Mouse (Mus musculus): ENCODE data around the gene Ormdl3. TPM values are rescaled to one million over a fixed set of nuclear protein-coding genes. Genes with fewer than 3 reads are reported as not detected.

The Ormdl3 gene
- polyA plus RNA-seq, 1 experiment from 2014 or later = 62.9 TPM

DNA sequence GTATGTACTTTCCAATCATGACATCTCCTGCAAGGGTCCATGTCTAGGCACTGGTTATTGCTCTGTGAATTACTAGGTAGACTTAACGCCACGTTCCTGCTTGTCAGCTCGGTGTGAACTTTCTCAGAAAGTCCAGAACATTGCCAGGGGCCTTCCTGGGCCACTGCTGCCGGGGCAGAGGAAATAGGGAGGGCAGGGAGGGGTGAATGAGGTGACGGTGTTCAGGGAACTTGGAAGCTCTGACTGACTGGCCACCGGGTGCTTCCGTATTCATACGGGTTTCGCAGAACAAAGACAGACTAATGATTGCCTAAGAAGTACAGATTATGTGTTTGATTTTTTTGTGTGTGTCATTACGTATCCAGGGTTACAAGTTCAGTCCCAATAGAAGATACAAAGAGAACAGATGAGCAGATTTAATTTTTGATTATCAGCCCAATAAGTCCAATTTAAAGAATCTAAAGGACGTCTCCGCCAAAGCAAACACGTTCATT, 23.2 kb downstream of the Ormdl3 start:
- peak overlapping the region; percentile 73 for H3K27ac ChIP-seq (ENCODE audit: low read length)
- H3K4me2 ChIP-seq (ENCODE audit: low read depth, low read length) = no peak overlapping the region; the same call in 1 of the 2 replicates
- peak; percentile 29; the same call in 1 of the 2 replicates for ATAC-seq
- H3K9me3 ChIP-seq (ENCODE audit: control insufficient read depth, low read length) = no peaks in the 10 kb centered on the region
- no peak overlapping the region for H3K9ac ChIP-seq (ENCODE audit: low read depth, low read length)
- H3K4me1 ChIP-seq (ENCODE audit: control insufficient read depth, insufficient read depth, low read length) = peaks cover 18% of the 10 kb centered on the region; the same call in 1 of the 2 replicates
- no peaks in the 10 kb centered on the region for H3K27me3 ChIP-seq (replicated peaks; ENCODE audit: control insufficient read depth, insufficient read depth, low read length)
- H3K36me3 ChIP-seq (ENCODE audit: control insufficient read depth, insufficient read depth, low read length) = no peaks in the 10 kb centered on the region
- WGBS = 48% methylated on average over 13 of the region's 13 CpGs
- no peak overlapping the region for H3K4me3 ChIP-seq (ENCODE audit: low read length)

DNA sequence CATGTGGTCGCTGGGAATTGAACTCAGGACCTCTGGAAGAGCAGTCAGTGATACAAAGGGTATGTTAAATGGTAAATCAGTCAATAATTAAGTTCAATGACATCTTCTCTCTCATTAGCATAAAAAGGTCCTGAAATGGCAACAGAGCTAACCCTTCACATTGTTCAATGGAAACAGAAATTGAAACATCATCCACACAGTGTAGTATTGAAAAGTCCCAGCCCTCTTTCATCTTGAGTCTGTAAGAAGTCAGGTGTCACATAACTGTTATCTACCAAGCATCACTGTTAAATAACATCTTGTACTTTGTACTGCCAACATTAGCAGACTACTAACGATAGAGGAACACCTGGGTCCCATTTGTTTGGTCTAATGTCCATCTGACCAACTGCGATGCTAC, 24.1 kb downstream of the Ormdl3 start:
- H3K27ac ChIP-seq (ENCODE audit: low read length) = peak overlapping the region; percentile 73; the same call in 1 of the 2 replicates
- H3K36me3 ChIP-seq (ENCODE audit: control insufficient read depth, insufficient read depth, low read length) = no peaks in the 10 kb centered on the region
- no peak overlapping the region for H3K9ac ChIP-seq (ENCODE audit: low read depth, low read length)
- no peaks in the 10 kb centered on the region for H3K27me3 ChIP-seq (replicated peaks; ENCODE audit: control insufficient read depth, insufficient read depth, low read length)
- ATAC-seq = no peak
- H3K9me3 ChIP-seq (ENCODE audit: control insufficient read depth, low read length) = no peaks in the 10 kb centered on the region
- H3K4me3 ChIP-seq (ENCODE audit: low read length) = no peak overlapping the region
- peaks cover 18% of the 10 kb centered on the region; the same call in 1 of the 2 replicates for H3K4me1 ChIP-seq (ENCODE audit: control insufficient read depth, insufficient read depth, low read length)
- no peak overlapping the region for H3K4me2 ChIP-seq (ENCODE audit: low read depth, low read length)
- WGBS = 79% methylated on average over 3 of the region's 3 CpGs

DNA sequence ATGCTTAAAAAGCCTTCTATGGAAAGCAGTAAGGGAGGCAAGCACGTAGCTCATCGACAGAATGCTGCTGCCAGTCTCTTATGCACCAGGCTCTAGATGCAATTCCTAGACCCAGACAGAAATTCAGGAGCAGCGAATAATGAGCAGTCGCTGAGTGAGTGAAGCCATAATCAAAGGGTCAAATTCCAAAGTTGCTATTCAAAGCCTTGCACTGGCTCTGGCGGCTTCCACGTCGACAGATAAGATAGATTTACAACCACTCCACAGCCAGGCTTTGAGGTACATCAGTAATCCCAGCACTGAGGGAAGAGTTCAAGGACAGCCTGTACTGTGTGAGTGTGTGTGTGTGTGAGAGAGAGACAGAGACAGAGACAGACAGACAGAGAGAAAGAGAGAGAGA, 26.2 kb downstream of the Ormdl3 start:
- Histone ChIP-seq H3K4me3 (ENCODE audit: low read length) (no peak overlapping the region), H3K4me1 (ENCODE audit: control insufficient read depth, insufficient read depth, low read length) (peaks cover 16% of the 10 kb centered on the region; the same call in 1 of the 2 replicates), H3K36me3 (ENCODE audit: control insufficient read depth, insufficient read depth, low read length) (no peaks in the 10 kb centered on the region), H3K27me3 (replicated peaks; ENCODE audit: control insufficient read depth, insufficient read depth, low read length) (no peaks in the 10 kb centered on the region), H3K4me2 (ENCODE audit: low read depth, low read length) (no peak overlapping the region), H3K9me3 (ENCODE audit: control insufficient read depth, low read length) (no peaks in the 10 kb centered on the region), H3K27ac (ENCODE audit: low read length) (peak overlapping the region; percentile 78), H3K9ac (ENCODE audit: low read depth, low read length) (no peak overlapping the region)
- 24% methylated on average over 7 of the region's 7 CpGs for WGBS
- ATAC-seq = peak; percentile 82

DNA sequence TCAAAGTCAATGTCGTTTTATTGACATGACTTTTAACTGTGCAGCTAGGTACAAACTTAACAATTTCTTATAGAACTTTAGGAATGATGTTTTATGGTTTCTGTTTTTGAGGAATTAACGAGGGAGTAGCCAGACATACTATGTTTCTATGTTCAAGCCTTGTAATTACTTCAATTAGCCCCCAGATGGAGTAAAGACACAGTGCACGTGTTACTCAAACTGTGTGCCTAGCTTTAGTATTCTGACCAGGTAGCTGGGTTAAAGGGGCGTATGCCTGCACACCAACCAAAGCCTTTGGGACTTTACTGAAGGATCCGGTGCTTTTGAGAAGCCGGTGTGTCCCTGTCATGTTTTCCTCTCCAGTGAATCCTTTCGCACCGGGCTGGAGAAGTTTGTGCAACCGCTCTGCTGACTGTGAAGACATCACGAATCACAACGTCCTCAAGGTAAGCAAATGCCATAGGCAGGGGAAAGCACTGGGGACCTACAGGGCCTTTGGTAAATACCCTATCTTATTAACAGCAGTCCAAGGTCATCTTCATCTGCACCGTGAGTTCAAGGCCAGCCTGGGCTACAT, 32.0 kb downstream of the Ormdl3 start:
- H3K9ac ChIP-seq (ENCODE audit: low read depth, low read length) = no peak overlapping the region
- 0 out of 2 replicates have a peak overlapping the region, but pooled peaks have one; percentile 10 for H3K4me2 ChIP-seq (ENCODE audit: low read depth, low read length)
- H3K4me3 ChIP-seq (ENCODE audit: low read length) = no peak overlapping the region
- H3K27ac ChIP-seq (ENCODE audit: low read length) = no peak overlapping the region
- no peaks in the 10 kb centered on the region for H3K27me3 ChIP-seq (replicated peaks; ENCODE audit: control insufficient read depth, insufficient read depth, low read length)
- ATAC-seq = no peak
- H3K9me3 ChIP-seq (ENCODE audit: control insufficient read depth, low read length) = peaks cover 2% of the 10 kb centered on the region; the same call in 1 of the 2 replicates
- WGBS = 55% methylated on average over 12 of the region's 12 CpGs
- no peaks in the 10 kb centered on the region for H3K36me3 ChIP-seq (ENCODE audit: control insufficient read depth, insufficient read depth, low read length)
- H3K4me1 ChIP-seq (ENCODE audit: control insufficient read depth, insufficient read depth, low read length) = peaks cover 9% of the 10 kb centered on the region; the same call in 1 of the 2 replicates

DNA sequence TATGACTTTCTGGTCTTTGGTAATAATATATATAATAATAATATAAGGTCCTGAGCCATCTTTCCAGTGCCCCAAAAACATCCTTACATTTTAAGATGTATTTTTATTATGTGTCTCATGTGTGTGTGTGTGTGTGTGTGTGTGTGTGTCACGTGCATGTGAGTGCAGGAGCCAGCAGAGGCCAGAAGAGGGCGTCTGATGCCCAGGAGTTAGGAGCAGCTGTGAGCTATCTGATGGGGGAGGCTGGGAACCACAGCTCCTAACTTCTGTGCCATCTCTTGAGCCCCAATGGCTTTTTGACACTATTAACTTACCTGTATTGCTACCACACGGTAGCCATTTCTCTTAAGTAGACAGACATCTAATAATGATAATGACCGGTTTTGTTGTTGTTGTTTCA, 33.2 kb downstream of the Ormdl3 start:
- Histone ChIP-seq H3K27ac (ENCODE audit: low read length) (no peak overlapping the region), H3K4me3 (ENCODE audit: low read length) (no peak overlapping the region), H3K27me3 (replicated peaks; ENCODE audit: control insufficient read depth, insufficient read depth, low read length) (peaks cover 4% of the 10 kb centered on the region; the same call in 1 of the 2 replicates), H3K4me1 (ENCODE audit: control insufficient read depth, insufficient read depth, low read length) (peaks cover 9% of the 10 kb centered on the region; the same call in 1 of the 2 replicates), H3K4me2 (ENCODE audit: low read depth, low read length) (no peak overlapping the region), H3K36me3 (ENCODE audit: control insufficient read depth, insufficient read depth, low read length) (no peaks in the 10 kb centered on the region), H3K9ac (ENCODE audit: low read depth, low read length) (no peak overlapping the region), H3K9me3 (ENCODE audit: control insufficient read depth, low read length) (peaks cover 2% of the 10 kb centered on the region; the same call in 1 of the 2 replicates)
- no peak for ATAC-seq
- 89% methylated on average over 4 of the region's 4 CpGs for WGBS

DNA sequence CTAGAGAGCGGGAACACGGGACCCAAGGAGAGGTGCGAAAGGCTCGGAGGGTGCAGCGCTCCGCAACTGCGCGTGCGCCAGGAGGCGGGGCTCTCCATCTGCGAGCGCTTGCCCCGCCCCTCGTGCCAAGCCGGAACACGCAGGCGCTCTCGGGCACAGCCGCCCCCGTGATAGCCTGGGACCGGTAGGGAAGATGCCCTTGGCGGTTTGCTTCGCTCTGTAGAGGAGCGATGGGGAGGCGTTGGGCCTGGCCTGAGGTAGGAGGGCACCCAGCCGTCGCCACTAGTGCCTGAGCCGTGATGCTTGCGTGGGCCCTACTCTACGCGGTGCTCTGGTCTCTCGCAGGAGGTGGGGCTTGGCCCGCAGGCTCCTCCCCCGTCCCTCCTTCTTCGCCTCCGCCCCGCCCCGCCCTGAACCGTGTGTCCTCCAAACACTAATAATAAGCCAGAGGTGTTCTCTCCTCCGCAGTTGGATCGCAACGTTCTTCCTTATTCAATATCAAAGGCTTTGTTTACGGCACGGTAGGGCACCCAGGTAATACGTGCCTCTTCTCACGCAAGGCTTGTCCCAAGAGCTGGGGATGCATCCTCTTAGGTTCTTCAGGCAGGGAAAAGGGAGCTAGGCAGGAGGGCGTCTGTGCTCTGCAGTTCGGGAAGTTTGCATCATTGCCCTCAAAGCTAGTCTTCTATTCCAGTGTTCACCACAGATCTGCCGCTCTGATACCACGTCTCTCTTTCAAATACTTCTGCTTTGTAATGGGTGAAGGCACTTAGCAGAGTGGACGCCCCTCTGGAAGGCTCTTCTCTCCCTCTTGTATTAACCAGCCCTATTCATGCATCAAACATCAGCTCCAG, 36.0 kb downstream of the Ormdl3 start, which contains the start of gene Zpbp2:
TSS of gene Zpbp2 (plus strand) at position 123 of the 854 bp plus-strand sequence.
- Histone ChIP-seq H3K4me2 (ENCODE audit: low read depth, low read length) (peak within 1 kb of the TSS; percentile 57), H3K4me1 (ENCODE audit: control insufficient read depth, insufficient read depth, low read length) (peaks cover 9% of the 10 kb centered on the region; the same call in 1 of the 2 replicates), H3K9ac (ENCODE audit: low read depth, low read length) (peak within 1 kb of the TSS; percentile 79), H3K27ac (ENCODE audit: low read length) (peak within 1 kb of the TSS; percentile 50), H3K9me3 (ENCODE audit: control insufficient read depth, low read length) (peaks cover 2% of the 10 kb centered on the region; the same call in 1 of the 2 replicates), H3K4me3 (ENCODE audit: low read length) (peak within 1 kb of the TSS; percentile 76), H3K36me3 (ENCODE audit: control insufficient read depth, insufficient read depth, low read length) (no peaks in the 10 kb centered on the region), H3K27me3 (replicated peaks; ENCODE audit: control insufficient read depth, insufficient read depth, low read length) (peaks cover 15% of the 10 kb centered on the region)
- under 1% methylated on average over 51 of the region's 51 CpGs for WGBS
- ATAC-seq = peak; percentile 99

DNA sequence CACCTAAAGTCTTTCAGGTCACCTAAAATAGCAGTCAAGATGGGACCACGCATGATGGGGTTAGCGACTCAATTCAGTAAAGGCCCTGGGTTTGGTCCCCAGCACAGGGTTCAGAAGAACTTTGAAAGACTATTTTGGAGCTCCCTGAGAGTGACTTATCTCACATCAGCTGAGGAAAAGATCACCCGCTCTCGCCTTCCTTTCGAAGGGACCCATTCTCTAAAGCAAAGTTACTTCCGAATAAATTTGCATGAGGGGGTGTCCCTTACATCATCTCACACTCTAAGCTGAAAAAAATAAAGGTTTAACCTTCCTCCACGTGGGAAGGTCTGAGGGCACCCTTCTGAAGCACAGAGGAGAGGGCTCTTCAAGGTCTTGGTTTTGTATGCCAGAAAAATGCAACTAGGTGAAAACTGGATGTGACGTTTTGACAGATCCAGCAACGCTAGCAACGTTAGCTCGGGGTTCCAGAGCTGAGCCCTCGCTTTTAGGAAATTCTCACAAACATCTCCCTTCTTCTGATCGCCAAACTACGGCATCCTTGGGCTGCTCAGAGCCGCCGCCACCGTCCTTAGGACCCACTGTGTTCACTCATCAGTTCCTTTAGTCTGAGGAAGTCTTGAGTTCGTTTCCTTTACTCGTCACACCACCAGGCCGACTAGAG, 36.7 kb downstream of the Ormdl3 start:
- no peak overlapping the region for H3K27ac ChIP-seq (ENCODE audit: low read length)
- no peak for ATAC-seq
- H3K9ac ChIP-seq (ENCODE audit: low read depth, low read length) = peak overlapping the region; percentile 79
- no peaks in the 10 kb centered on the region for H3K36me3 ChIP-seq (ENCODE audit: control insufficient read depth, insufficient read depth, low read length)
- H3K27me3 ChIP-seq (replicated peaks; ENCODE audit: control insufficient read depth, insufficient read depth, low read length) = peaks cover 22% of the 10 kb centered on the region
- peak overlapping the region; percentile 76 for H3K4me3 ChIP-seq (ENCODE audit: low read length)
- H3K9me3 ChIP-seq (ENCODE audit: control insufficient read depth, low read length) = peaks cover 2% of the 10 kb centered on the region; the same call in 1 of the 2 replicates
- H3K4me1 ChIP-seq (ENCODE audit: control insufficient read depth, insufficient read depth, low read length) = peaks cover 8% of the 10 kb centered on the region
- WGBS = 17% methylated on average over 20 of the region's 20 CpGs
- peak overlapping the region; percentile 57 for H3K4me2 ChIP-seq (ENCODE audit: low read depth, low read length)

DNA sequence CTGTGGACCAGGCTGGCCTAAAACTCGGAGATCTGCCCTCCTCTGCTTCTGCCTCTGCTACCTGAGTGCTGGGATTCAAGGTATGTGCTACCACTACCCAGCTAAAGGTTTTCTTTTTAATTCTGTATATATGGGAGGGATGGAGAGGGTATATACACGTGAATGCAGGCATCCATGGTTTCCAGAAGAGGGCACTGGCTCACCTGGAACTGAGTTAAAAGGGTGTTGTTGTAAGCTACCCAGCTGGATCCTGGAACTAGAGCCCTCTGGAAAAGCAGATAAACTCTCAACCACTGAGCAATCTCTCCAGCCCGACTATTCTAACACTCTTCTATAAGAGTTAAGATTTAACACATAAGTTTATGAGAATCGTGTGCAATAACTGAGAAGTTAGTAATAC, 37.8 kb downstream of the Ormdl3 start:
- no peak overlapping the region for H3K4me3 ChIP-seq (ENCODE audit: low read length)
- peaks cover 5% of the 10 kb centered on the region for H3K4me1 ChIP-seq (ENCODE audit: control insufficient read depth, insufficient read depth, low read length)
- H3K9me3 ChIP-seq (ENCODE audit: control insufficient read depth, low read length) = peaks cover 2% of the 10 kb centered on the region; the same call in 1 of the 2 replicates
- H3K27ac ChIP-seq (ENCODE audit: low read length) = no peak overlapping the region
- 64% methylated on average over 4 of the region's 4 CpGs for WGBS
- peaks cover 22% of the 10 kb centered on the region for H3K27me3 ChIP-seq (replicated peaks; ENCODE audit: control insufficient read depth, insufficient read depth, low read length)
- no peaks in the 10 kb centered on the region for H3K36me3 ChIP-seq (ENCODE audit: control insufficient read depth, insufficient read depth, low read length)
- ATAC-seq = no peak
- H3K4me2 ChIP-seq (ENCODE audit: low read depth, low read length) = no peak overlapping the region
- no peak overlapping the region for H3K9ac ChIP-seq (ENCODE audit: low read depth, low read length)

DNA sequence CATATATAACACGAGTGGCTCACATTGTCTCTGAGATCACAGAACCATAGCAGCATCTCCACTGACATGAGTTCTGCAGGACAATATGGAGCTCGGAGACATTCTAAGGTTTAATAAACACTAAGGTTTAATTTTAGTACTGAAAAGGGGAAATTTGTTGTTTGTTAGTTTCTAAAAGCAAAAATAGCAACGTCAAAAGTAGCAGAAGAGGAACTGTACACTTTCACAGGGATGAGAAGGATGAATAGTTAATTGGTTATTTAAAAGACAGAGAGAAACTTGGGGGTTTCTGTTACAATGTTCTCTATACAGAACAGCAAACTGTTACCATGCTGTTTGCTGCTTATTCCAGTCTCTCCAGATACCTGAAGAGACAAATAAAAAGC, 39.9 kb downstream of the Ormdl3 start:
- H3K4me1 ChIP-seq (ENCODE audit: control insufficient read depth, insufficient read depth, low read length) = peaks cover 5% of the 10 kb centered on the region
- H3K27me3 ChIP-seq (replicated peaks; ENCODE audit: control insufficient read depth, insufficient read depth, low read length) = peaks cover 24% of the 10 kb centered on the region
- no peak for ATAC-seq
- H3K9me3 ChIP-seq (ENCODE audit: control insufficient read depth, low read length) = no peaks in the 10 kb centered on the region
- no peaks in the 10 kb centered on the region for H3K36me3 ChIP-seq (ENCODE audit: control insufficient read depth, insufficient read depth, low read length)
- H3K4me2 ChIP-seq (ENCODE audit: low read depth, low read length) = no peak overlapping the region
- no peak overlapping the region for H3K4me3 ChIP-seq (ENCODE audit: low read length)
- 58% methylated on average over 3 of the region's 3 CpGs for WGBS
- H3K9ac ChIP-seq (ENCODE audit: low read depth, low read length) = no peak overlapping the region
- H3K27ac ChIP-seq (ENCODE audit: low read length) = no peak overlapping the region
